Mouse (Mus musculus): ENCODE data around the gene Slc7a15.

GRCm38 (mm10) chr12:8504131-8504530, 94.7 kb downstream of the Slc7a15 start:
- TF ChIP-seq POLR2A (IDR thresholded peaks at IDR 0.05; ENCODE audit: insufficient read length, low read depth) (no peak), MYOG (IDR thresholded peaks at IDR 0.05; ENCODE audit: control insufficient read depth in 1 of 3, insufficient read depth in 1 of 3, insufficient read length in 2 of 3, low read depth in 2 of 3) (no peak), TCF12 (IDR thresholded peaks at IDR 0.05; ENCODE audit: insufficient read depth, poor library complexity, severe bottlenecking) (no peak), CEBPB (IDR thresholded peaks at IDR 0.05; ENCODE audit: insufficient read depth, poor library complexity, severe bottlenecking) (no peak), MYOD1 (IDR thresholded peaks at IDR 0.05; ENCODE audit: control insufficient read depth in 1 of 3, insufficient read length in 2 of 3, low read depth in 2 of 3) (no peak), USF1 (IDR thresholded peaks at IDR 0.05; ENCODE audit: low read depth) (no peak), POLR2AphosphoS2 (IDR thresholded peaks at IDR 0.05; ENCODE audit: insufficient read length, low read depth) (no peak), MAX (IDR thresholded peaks at IDR 0.05; ENCODE audit: low read depth) (no peak), E2F4 (IDR thresholded peaks at IDR 0.05; ENCODE audit: insufficient read depth) (no peak), REST (IDR thresholded peaks at IDR 0.05; ENCODE audit: insufficient read depth, insufficient read length) (no peak), TCF3 (IDR thresholded peaks at IDR 0.05; ENCODE audit: insufficient read length, low read depth) (no peak), SRF (IDR thresholded peaks at IDR 0.05; ENCODE audit: control insufficient read depth, insufficient read length, low read depth) (no peak)

All from myocyte (in vitro differentiated cells).